Mouse (Mus musculus): ENCODE results near the gene Wdfy2.

- no peak for TF ChIP-seq POLR2A (IDR thresholded peaks at IDR 0.05; ENCODE audit: extremely low read depth, insufficient read depth, low read length)
- TF ChIP-seq CTCF (IDR thresholded peaks at IDR 0.05; ENCODE audit: low read depth, low read length): peak; percentile 67; the same call in 1 of the 2 replicates
Observed at GRCm38 (mm10) chr14:62975046-62975445, 137.6 kb downstream of the Wdfy2 start.

All from liver, adult 2 months (tissue).